Mouse (Mus musculus): Measurements from ENCODE around the gene Brpf3.

- no peak for TF ChIP-seq CTCF (IDR thresholded peaks at IDR 0.05; ENCODE audit: control insufficient read depth, insufficient read depth, insufficient replicate concordance, low read depth, low read length)
- no peak for TF ChIP-seq POLR2A (IDR thresholded peaks at IDR 0.05; ENCODE audit: control insufficient read depth, low read depth, low read length)
Observed at GRCm38 (mm10) chr17:28866921-28867320, 66.0 kb downstream of the Brpf3 start.
